In genomic region chr17:71689903-71690302, GRCm38 (mm10) we compare ENCODE assay signal across 20 mouse cellular contexts. TPM values are rescaled to one million over a fixed set of nuclear protein-coding genes. Genes with fewer than 3 reads are reported as not detected.
A peak's percentile ranks its signal among the peaks of the same experiment; 100 is the strongest.
DNase-seq lines count a peak whose midpoint lies in the region; ATAC-seq and TF ChIP-seq lines count a peak whose summit lies in the region.
"Had no signal": no experiment of that assay in that cellular context is flagged by ENCODE, and none has a peak within 500 bp of the region (broad histone marks: within the 10 kb centered on the region; RNA-seq: fewer than 3 reads in every experiment).

No protein-coding gene starts in this region.

- no peak overlapping the region for H3K4me3 ChIP-seq in heart, postnatal 0 days (ENCODE audit: low read depth, low read length)
- H3K4me3 ChIP-seq in heart, embryonic 11.5 days (ENCODE audit: low read depth, low read length), result no peak overlapping the region
- H3K4me3 ChIP-seq: hindbrain, embryonic 15.5 days; limb, embryonic 10.5 days; liver, embryonic 12.5 days; megakaryocyte, embryonic 14.5 days; neural tube, embryonic 13.5 days; stomach, embryonic 15.5 days had no signal

- no peak overlapping the region for H3K4me2 ChIP-seq in heart, postnatal 0 days (ENCODE audit: low read depth, low read length)
- no peak overlapping the region for H3K4me2 ChIP-seq in heart, embryonic 11.5 days
- H3K4me2 ChIP-seq: hindbrain, embryonic 15.5 days; liver, embryonic 12.5 days; neural tube, embryonic 13.5 days; stomach, embryonic 15.5 days had no signal

- no peaks in the 10 kb centered on the region for H3K4me1 ChIP-seq in heart, postnatal 0 days (ENCODE audit: control insufficient read depth, insufficient read depth)
- H3K4me1 ChIP-seq in heart, embryonic 11.5 days (ENCODE audit: control insufficient read depth, insufficient read depth, low read length), result peaks cover 6% of the 10 kb centered on the region; the same call in 1 of the 2 replicates
- H3K4me1 ChIP-seq: liver, embryonic 12.5 days; stomach, embryonic 15.5 days had no signal

- WGBS in heart, postnatal 0 days, result 62% methylated on average over 5 of the region's 5 CpGs
- WGBS in heart, embryonic 11.5 days (ENCODE audit: insufficient replicate concordance), result 59% methylated on average over 5 of the region's 5 CpGs

- no peak overlapping the region for H3K27ac ChIP-seq in heart, postnatal 0 days (ENCODE audit: low read depth)
- no peak overlapping the region for H3K27ac ChIP-seq in heart, embryonic 11.5 days (ENCODE audit: low read depth, low read length)
- H3K27ac ChIP-seq: hindbrain, embryonic 15.5 days; limb, embryonic 10.5 days; liver, embryonic 12.5 days; neural tube, embryonic 13.5 days; stomach, embryonic 15.5 days had no signal

- H3K9ac ChIP-seq in heart, postnatal 0 days (replicated peaks; ENCODE audit: low read depth, low read length), result no peak overlapping the region
- no peak overlapping the region for H3K9ac ChIP-seq in heart, embryonic 11.5 days (ENCODE audit: low read depth, low read length)
- H3K9ac ChIP-seq: hindbrain, embryonic 15.5 days; liver, embryonic 12.5 days; neural tube, embryonic 13.5 days; stomach, embryonic 15.5 days had no signal

- H3K27me3 ChIP-seq in heart, postnatal 0 days (ENCODE audit: control insufficient read depth, insufficient read depth, low read length), result no peaks in the 10 kb centered on the region
- H3K27me3 ChIP-seq in heart, embryonic 11.5 days (ENCODE audit: control insufficient read depth, insufficient read depth, low read length), result no peaks in the 10 kb centered on the region
- H3K27me3 ChIP-seq: hindbrain, embryonic 15.5 days; liver, embryonic 12.5 days; neural tube, embryonic 13.5 days; stomach, embryonic 15.5 days had no signal

- TF ChIP-seq CTCF in heart, postnatal 0 days (IDR thresholded peaks at IDR 0.05; ENCODE audit: low read depth), result no peak

- no peak for TF ChIP-seq EP300 in heart, postnatal 0 days (IDR thresholded peaks at IDR 0.05; ENCODE audit: low read depth)

- H3K9me3 ChIP-seq in heart, postnatal 0 days (replicated peaks; ENCODE audit: control insufficient read depth, low read length), result no peaks in the 10 kb centered on the region
- H3K9me3 ChIP-seq in heart, embryonic 11.5 days (replicated peaks; ENCODE audit: control insufficient read depth, low read length), result no peaks in the 10 kb centered on the region
- H3K9me3 ChIP-seq: hindbrain, embryonic 15.5 days; limb, embryonic 10.5 days; liver, embryonic 12.5 days; megakaryocyte, embryonic 14.5 days; neural tube, embryonic 13.5 days; stomach, embryonic 15.5 days had no signal

- ATAC-seq in heart, postnatal 0 days (ENCODE audit: insufficient read depth, low read depth), result peak; percentile 29; the same call in 1 of the 2 replicates
- no peak for ATAC-seq in heart, embryonic 11.5 days (replicated peaks; ENCODE audit: insufficient number of reproducible peaks, low FRiP score, low TSS enrichment)
- no peak for ATAC-seq in granulocyte monocyte progenitor cell, adult 5-6 weeks (replicated peaks; ENCODE audit: poor library complexity, severe bottlenecking)
- ATAC-seq: forebrain, embryonic 16.5 days; liver, embryonic 12.5 days had no signal

- DNase-seq in heart, postnatal 0 days (ENCODE audit: low spot score), result no peak
- DNase-seq in heart, postnatal 4 days, result peak; percentile 47
- peak; percentile 70 to 76 for DNase-seq in kidney, postnatal 4 days
- peak; percentile 63 to 87 for DNase-seq in lung, postnatal 4 days
- DNase-seq in urinary bladder, postnatal 25 days (ENCODE audit: low spot score), result no peak
- DNase-seq in layer of hippocampus, postnatal 10 days (ENCODE audit: low spot score in 2 of 2), result no peak
- DNase-seq: cerebellum, postnatal 36 days; right cerebral cortex, postnatal 4 days; thymus, postnatal 25 days had no signal

- H3K36me3 ChIP-seq in heart, postnatal 0 days (replicated peaks; ENCODE audit: control insufficient read depth, insufficient read depth, low read length), result no peaks in the 10 kb centered on the region
- H3K36me3 ChIP-seq in heart, embryonic 11.5 days (ENCODE audit: control insufficient read depth, insufficient read depth, low read length), result no peaks in the 10 kb centered on the region
- H3K36me3 ChIP-seq: hindbrain, embryonic 15.5 days; limb, embryonic 10.5 days; liver, embryonic 12.5 days; neural tube, embryonic 13.5 days; stomach, embryonic 15.5 days had no signal

RNA-seq across cellular contexts. Expression of gene Togaram2, which starts 16.8 kb away (rescaled TPM):
- 0.46 and 2.7 TPM in 2 replicates for total RNA-seq in heart, postnatal 0 days (2014; rRNA removed; ENCODE audit: low replicate concordance)
- 1.0 and 1.1 TPM in 2 replicates for polyA plus RNA-seq in heart, postnatal 0 days (2015; fragmentation: Nextera tagmentation; extraction: Ambion mirVana)
- polyA plus RNA-seq in heart, embryonic 11.5 days (2014; fragmentation: Nextera tagmentation; extraction: Ambion mirVana), result 1.9 and 3.1 TPM in 2 replicates
- total RNA-seq in heart, postnatal 4 days (2021), result 1 to 10 TPM; 2.0 to 2.6 TPM
- not detected in 2 replicates for total RNA-seq in granulocyte monocyte progenitor cell, adult 5-6 weeks (2014; fragmentation: Nextera tagmentation)
- not detected in 2 replicates for total RNA-seq in granulocyte monocyte progenitor cell, adult 5-6 weeks (2017)
- total RNA-seq in layer of hippocampus, postnatal 10 days (2021), result 1 to 10 TPM; 1.6 to 2.4 TPM
- total RNA-seq: monocyte, adult 5-6 weeks had no signal
- polyA plus RNA-seq: embryonic facial prominence, embryonic 11.5 days; limb, embryonic 10.5 days had no signal

Comparison
In these comparisons a context has a peak if more than half of its experiments do, and no peak if none do; other contexts are left out.
1. DNase-seq: peak in heart, postnatal 4 days (single experiment), kidney, postnatal 4 days (2 of 2) and lung, postnatal 4 days (2 of 2); none in heart, postnatal 0 days (single experiment), urinary bladder, postnatal 25 days (single experiment) and layer of hippocampus, postnatal 10 days (0 of 2).